Mouse (Mus musculus) frontal cortex, postnatal 25 days (tissue): ENCODE results near the gene Sfpq.

ENCODE experiments used
- DNase-seq, 2 experiments: peaks; one replicate each; pipeline ENCODE4 v3.0.0; 2022; ENCODE audit warnings: low spot score in 2 of 2

Gene Sfpq

DNA sequence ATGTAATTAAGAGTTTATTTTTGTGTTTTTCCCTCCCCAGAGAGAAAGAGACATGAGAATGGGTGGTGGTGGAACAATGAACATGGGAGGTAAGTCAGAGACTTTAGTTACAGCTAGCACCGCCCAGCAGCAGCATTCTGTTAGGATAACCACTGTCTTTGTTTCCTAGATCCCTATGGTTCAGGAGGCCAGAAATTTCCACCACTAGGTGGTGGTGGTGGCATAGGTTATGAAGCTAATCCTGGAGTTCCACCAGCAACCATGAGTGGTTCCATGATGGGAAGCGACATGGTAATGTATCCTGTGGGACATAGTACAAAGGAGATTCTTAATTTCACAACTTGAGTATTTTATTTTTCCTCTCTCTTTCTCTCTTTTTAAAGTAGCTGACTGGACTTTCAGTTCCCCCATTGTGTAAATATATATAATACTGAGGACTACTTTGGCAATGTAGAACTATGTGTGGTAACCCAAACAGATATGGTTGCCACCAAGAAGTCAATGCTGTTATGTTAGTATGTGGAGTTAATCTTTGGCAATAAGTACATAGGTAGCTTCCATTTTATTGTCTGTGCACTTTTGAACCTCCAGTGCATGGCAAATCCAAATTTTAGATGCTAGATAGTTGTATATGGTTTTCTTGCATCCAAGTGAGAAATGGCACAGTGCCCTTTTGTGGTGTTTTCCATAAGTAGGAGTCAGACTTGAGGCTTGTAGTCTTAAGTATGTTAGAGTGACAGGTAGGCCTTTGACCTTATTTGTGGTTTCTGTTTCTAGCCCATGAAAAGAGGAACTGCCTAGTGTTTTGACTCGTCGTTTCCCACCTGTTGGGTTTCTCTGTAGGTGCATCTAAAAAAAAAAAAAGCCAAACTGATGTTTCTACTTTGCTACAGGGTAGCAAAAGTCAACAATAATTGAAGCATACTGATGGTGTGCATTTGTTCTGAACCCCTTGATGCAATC lies 6.4 kb downstream of the Sfpq start:
- no peak for DNase-seq

GRCm38 (mm10) chr4:127037158-127037557 lies 16.0 kb downstream of the Sfpq start:
- no peak for DNase-seq

DNA sequence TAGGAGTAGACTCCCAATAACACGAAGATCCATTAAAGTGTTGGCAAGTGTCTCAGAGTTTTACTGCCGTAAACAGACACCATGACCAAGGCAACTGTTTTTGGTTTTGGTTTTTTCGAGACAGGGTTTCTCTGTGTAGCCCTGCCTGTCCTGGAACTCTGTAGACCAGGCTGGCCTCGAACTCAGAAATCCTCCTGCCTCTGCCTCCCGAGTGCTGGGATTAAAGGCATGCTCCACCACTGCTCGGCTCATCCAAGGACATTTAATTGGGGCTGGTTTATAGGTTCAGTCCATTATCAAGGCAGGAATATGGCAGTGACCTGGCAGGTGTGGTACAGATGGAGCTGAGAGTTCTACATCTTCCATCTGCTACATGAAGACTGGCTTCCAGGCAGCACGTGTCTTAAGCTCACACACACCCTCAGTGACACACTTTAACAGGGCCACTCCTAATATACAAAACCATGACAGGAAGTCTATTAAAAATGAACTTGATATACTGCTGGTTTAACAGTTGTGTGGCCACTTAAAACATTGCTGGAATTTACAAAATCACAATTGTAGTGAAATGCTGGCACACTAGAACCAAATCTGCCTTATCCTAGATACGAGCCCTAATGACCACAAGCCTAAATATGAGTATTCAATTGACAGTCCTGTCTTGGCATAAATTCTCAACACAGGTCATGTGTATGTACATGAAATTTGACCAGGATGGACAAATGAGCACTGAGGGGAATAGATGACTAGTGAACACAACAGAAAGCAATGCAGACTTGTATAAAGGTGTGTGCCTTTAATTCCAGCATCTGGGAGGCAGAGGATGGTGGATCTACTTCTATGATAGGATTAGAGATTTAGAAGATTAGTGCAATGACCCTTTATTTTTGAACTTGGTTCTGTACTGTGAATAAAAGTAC lies 17.0 kb downstream of the Sfpq start:
- no peak for DNase-seq

DNA sequence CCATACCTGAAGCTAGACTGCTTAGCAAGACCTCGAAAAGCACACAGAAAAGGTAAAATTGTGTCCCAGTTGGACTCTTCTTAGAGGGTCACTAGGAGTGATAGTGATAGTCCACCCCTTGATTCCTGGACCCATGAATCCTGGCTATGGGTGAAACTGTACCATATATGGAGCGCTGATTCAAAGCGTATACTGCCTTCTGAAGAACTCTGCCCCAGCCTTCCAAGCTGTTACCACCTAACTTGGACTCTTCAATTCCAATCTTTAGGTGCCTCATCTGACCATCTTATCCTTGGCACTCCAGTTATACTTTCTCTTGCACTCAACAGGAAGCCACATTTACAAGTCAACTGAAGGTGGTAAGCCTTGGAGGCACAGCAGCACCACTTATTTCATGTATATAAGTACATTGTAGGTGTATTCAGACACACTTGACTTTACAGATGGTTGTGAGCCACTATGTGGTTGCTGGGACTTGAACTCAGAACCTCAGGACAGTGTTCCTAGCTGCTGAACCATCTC lies 17.8 kb downstream of the Sfpq start:
- no peak for DNase-seq

DNA sequence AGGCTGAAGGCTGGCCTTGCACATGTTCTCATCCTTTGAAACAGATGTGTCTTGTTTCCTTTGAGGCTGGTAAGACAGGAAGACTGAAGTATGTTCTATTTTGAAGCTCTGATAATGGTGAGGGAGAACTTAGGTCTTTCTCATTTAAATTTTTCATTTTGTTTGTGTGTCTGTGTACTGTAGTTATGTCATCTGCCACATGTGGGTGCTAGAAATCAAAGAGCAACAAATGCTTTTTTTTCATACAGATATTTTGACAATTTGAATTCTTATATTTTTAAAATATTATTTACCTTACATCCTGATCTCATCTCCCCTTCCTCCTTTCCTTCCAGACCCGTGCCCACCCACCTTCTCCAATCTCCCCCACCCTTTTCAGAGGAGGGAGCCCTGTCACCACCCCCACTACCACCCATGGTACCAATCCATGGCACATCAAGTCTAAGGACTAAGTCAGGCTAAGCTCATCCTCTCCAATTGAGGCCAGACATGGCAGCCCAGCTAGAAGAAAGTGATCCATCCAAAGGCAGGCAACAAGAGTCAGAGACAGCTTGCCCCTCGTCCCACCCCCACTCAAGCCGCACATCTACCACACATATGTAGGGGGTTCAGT lies 18.9 kb downstream of the Sfpq start:
- DNase-seq: no peak

- DNase-seq: no peak
Measured at GRCm38 (mm10) chr4:127043540-127043939, 22.4 kb downstream of the Sfpq start.

- DNase-seq: no peak
Measured at GRCm38 (mm10) chr4:127051121-127051520, 30.0 kb downstream of the Sfpq start.

DNA sequence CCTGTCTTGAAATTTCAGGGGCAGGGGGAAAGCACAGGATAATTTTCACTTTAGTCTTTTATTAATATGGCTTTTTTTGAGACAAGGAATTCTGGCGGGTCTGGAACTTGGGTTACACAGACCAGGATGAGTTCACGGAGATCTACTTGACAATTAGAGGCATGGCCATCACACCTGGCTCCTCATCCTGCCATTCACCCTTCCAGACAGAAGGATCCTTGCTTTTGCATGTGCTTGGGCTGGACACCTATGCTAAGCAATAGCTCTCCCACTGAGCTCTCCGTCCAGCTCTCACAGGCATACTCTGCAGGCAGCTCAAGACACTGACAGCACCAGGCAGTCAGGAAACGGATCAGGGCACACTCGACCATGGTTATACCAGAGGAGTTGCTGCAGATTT lies 31.9 kb downstream of the Sfpq start:
- no peak for DNase-seq

GRCm38 (mm10) chr4:127054522-127055198 lies 33.5 kb downstream of the Sfpq start:
- DNase-seq: no peak

DNA sequence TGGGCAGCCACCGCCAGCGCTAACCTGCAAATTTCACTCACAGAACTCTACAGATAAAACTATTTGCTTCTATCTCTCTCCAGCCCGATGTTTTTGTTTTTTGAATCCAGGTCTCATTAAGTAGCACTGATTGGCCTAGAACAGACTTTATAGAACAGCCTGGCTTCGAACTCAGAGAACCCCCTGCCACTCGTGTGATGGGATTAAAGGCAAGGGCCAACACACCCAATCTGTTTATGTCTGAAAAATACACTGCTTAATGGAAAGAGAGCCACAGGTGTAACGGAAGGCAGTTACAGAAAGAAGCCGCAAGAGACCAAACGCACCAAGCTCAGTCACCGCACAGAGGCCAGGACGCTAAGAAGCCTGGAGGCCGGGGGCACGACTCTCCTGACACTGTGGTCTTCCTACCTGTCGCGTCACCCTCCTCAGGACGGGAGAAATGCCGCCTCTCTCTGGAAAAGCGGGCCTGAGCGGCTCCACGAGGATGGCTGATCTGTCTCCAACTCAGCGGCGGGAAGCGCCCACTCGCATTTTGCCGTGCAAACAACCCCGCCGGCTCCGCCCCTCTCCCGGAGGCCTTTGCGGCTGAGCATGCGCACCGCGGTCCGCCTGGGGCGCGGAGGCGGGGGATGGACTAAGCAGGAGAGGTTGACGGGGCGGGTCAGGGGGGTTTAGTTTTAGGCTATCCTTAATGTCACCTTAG lies 39.6 kb downstream of the Sfpq start, which contains the start of gene Zmym1:
Gene Zmym1 (minus strand): TSS at position 568 of the 706 bp plus-strand sequence.
- peak; percentile 75 to 80 for DNase-seq

DNA sequence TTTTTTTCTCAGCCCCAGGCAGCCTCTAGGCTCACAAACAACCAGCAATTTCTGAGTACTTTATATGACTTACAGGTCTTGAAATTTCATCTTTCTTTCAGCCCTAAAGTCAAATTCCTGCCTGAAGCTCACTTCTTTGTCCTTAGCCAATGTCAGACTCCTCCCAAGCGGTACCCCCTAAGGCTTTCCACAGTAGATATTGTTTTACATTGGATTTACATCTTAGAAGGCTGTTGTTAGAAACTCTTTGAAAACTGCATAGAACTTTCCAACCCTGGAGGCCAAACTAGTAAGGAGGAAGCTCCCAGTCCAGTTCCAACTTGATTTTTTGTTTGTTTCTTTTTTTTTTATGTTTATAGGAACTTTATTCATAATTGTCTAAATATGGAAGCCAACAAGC lies 42.9 kb downstream of the Sfpq start:
- no peak for DNase-seq

GRCm38 (mm10) chr4:127074915-127075314 lies 53.8 kb downstream of the Sfpq start:
- no peak for DNase-seq

GRCm38 (mm10) chr4:127076875-127077548 lies 55.9 kb downstream of the Sfpq start, which contains the start of gene Zmym6:
Gene Zmym6, plus strand, starts transcription at chr4:127077383.
- peak; percentile 90 to 94 for DNase-seq

DNA sequence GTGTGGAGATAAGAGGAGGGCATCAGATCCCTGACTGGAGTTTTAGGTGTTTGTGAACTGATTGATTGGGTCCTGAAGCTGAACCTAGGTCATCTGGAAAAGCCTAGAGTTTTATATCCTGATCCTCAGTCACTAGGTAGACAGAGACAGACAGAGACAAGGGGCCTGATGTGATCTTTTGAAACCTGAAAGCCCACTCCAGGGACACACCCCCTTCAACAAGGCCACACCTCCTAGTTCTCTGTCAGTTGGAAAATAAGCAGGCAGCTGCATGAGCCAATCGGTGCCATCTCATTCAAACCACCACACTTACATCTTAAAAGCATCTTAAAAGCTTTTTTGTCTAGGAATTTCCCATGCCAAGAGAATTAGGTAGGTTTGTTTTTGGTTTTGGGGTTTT lies 59.7 kb downstream of the Sfpq start:
- DNase-seq: no peak

DNA sequence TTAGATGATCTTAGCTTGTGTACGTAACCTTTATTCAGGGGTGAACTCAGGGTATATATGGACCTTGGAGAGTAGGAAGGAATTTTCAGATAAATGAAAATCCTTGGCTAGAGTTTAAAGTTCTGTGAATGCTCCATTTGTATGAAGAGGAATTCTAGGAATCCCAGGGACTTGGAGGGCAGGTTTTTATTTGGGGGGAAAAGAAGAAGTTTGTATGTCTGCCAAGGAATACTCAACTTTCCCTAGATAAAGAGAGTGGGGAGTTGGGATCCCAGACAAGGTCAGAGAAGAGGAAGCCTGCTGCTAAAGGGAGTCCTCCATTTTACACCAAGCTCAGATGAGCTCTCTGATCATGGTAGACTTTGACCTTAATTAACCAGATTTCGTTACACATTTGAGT lies 62.0 kb downstream of the Sfpq start:
- no peak for DNase-seq

DNA sequence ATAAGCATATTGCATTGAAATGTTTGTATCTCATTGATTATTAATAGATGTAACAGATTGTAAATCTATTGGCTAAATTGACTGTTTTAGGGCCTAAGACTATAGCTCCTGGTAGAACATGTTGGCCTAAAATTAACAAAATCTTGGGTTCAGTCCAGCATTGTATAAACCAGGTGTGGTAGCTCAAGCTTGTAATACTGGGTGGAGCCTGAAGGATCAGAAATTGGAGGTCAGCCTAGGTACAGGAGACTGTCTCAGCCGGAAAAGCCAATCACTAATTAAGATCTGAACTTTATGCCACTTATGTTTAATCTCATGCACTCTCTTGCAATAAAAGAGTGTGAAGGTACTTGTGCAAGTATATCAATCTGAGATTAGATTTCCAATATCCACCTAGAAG lies 64.6 kb downstream of the Sfpq start:
- no peak for DNase-seq
